18 mouse cellular contexts compared by ENCODE assay signal in the genomic region with DNA sequence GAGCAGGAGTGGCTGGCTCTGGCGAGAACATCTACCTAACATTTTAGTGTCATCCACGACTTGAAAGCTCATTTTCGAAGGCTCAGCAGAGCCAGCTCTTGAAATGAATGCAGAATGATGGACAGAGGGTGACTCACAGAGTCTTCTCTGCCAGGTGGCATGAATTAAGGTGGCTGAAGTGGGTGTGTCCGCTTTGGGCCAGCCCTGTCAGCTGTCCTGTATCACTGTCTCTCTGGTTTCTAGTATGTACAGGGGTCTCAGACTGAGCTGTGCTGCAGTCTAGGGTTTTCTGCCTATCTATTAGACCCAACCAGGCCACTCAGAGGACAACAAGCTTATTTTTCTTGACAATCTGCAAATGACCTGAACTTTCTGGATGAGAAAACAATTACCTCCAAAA.
DNase-seq lines count a peak whose midpoint lies in the region; ATAC-seq and TF ChIP-seq lines count a peak whose summit lies in the region.
"Had no signal": no experiment of that assay in that cellular context is flagged by ENCODE, and none has a peak within 500 bp of the region (broad histone marks: within the 10 kb centered on the region; RNA-seq: fewer than 3 reads in every experiment).

No protein-coding gene starts in this region.

- ATAC-seq in hindbrain, embryonic 14.5 days (ENCODE audit: low FRiP score) = no peak

- no peak overlapping the region for H3K9ac ChIP-seq in hindbrain, embryonic 14.5 days
- H3K9ac ChIP-seq: embryonic facial prominence, embryonic 13.5 days; forebrain, embryonic 12.5 days; heart, embryonic 15.5 days; limb, embryonic 15.5 days; midbrain, embryonic 12.5 days had no signal

- H3K36me3 ChIP-seq in embryonic facial prominence, embryonic 10.5 days (replicated peaks) = no peaks in the 10 kb centered on the region
- no peaks in the 10 kb centered on the region for H3K36me3 ChIP-seq in limb, embryonic 10.5 days
- H3K36me3 ChIP-seq in hindbrain, embryonic 14.5 days (replicated peaks; ENCODE audit: control insufficient read depth, insufficient read depth) = no peaks in the 10 kb centered on the region
- H3K36me3 ChIP-seq: embryonic facial prominence, embryonic 13.5 days; forebrain, embryonic 12.5 days; heart, embryonic 15.5 days; hindbrain, embryonic 10.5 days; limb, embryonic 15.5 days; midbrain, embryonic 12.5 days had no signal

- H3K4me1 ChIP-seq in embryonic facial prominence, embryonic 10.5 days = peaks cover 33% of the 10 kb centered on the region
- H3K4me1 ChIP-seq in limb, embryonic 10.5 days = peaks cover 23% of the 10 kb centered on the region
- 0 out of 2 replicates have a peak, but pooled peaks cover 13% of the 10 kb centered on the region for H3K4me1 ChIP-seq in hindbrain, embryonic 14.5 days (replicated peaks; ENCODE audit: control insufficient read depth, insufficient read depth, low read length)

- no peaks in the 10 kb centered on the region for H3K9me3 ChIP-seq in embryonic facial prominence, embryonic 10.5 days
- H3K9me3 ChIP-seq in limb, embryonic 10.5 days (replicated peaks) = no peaks in the 10 kb centered on the region
- H3K9me3 ChIP-seq in hindbrain, embryonic 14.5 days (ENCODE audit: control insufficient read depth, low read length) = no peaks in the 10 kb centered on the region
- H3K9me3 ChIP-seq: embryonic facial prominence, embryonic 13.5 days; forebrain, embryonic 12.5 days; heart, embryonic 15.5 days; hindbrain, embryonic 10.5 days; limb, embryonic 15.5 days; midbrain, embryonic 12.5 days had no signal

- H3K27me3 ChIP-seq in embryonic facial prominence, embryonic 10.5 days (replicated peaks; ENCODE audit: low read depth, poor library complexity, severe bottlenecking) = no peaks in the 10 kb centered on the region
- H3K27me3 ChIP-seq in limb, embryonic 10.5 days (ENCODE audit: low read depth, poor library complexity, severe bottlenecking) = no peaks in the 10 kb centered on the region
- H3K27me3 ChIP-seq in hindbrain, embryonic 14.5 days (ENCODE audit: control insufficient read depth, insufficient read depth, low read length) = no peaks in the 10 kb centered on the region
- H3K27me3 ChIP-seq: embryonic facial prominence, embryonic 13.5 days; forebrain, embryonic 12.5 days; heart, embryonic 15.5 days; limb, embryonic 15.5 days; midbrain, embryonic 12.5 days had no signal

- no peak overlapping the region for H3K4me3 ChIP-seq in layer of hippocampus, adult 2 months
- no peak overlapping the region for H3K4me3 ChIP-seq in embryonic facial prominence, embryonic 10.5 days
- no peak overlapping the region for H3K4me3 ChIP-seq in limb, embryonic 10.5 days
- H3K4me3 ChIP-seq in hindbrain, embryonic 14.5 days (replicated peaks; ENCODE audit: low read length) = no peak overlapping the region
- H3K4me3 ChIP-seq: embryonic facial prominence, embryonic 13.5 days; forebrain, embryonic 12.5 days; heart, embryonic 15.5 days; hindbrain, embryonic 10.5 days; limb, embryonic 15.5 days; midbrain, embryonic 12.5 days had no signal

- TF ChIP-seq CTCF in layer of hippocampus, adult 2 months (conservative IDR thresholded peaks at IDR 0.05) = no peak

- peak overlapping the region; percentile 53; the same call in 1 of the 2 replicates for H3K27ac ChIP-seq in layer of hippocampus, adult 2 months
- H3K27ac ChIP-seq in embryonic facial prominence, embryonic 10.5 days (replicated peaks) = 0 out of 2 replicates have a peak overlapping the region, but pooled peaks have one; percentile 8
- H3K27ac ChIP-seq in limb, embryonic 10.5 days = peak overlapping the region; percentile 46; the same call in 1 of the 2 replicates
- no peak overlapping the region for H3K27ac ChIP-seq in hindbrain, embryonic 14.5 days
- H3K27ac ChIP-seq: embryonic facial prominence, embryonic 13.5 days; forebrain, embryonic 12.5 days; hindbrain, embryonic 10.5 days; limb, embryonic 15.5 days; midbrain, embryonic 12.5 days had no signal

- H3K4me2 ChIP-seq in hindbrain, embryonic 14.5 days (replicated peaks) = no peak overlapping the region
- H3K4me2 ChIP-seq: embryonic facial prominence, embryonic 13.5 days; forebrain, embryonic 12.5 days; heart, embryonic 15.5 days; limb, embryonic 15.5 days; midbrain, embryonic 12.5 days had no signal

- intact Hi-C loops in heart, postnatal 10 days (cut with DNase I) = no loop called here

- WGBS in embryonic facial prominence, embryonic 10.5 days = 68% methylated on average over 4 of the region's 4 CpGs
- WGBS in limb, embryonic 10.5 days = 75% methylated on average over 4 of the region's 4 CpGs
- 73% methylated on average over 4 of the region's 4 CpGs for WGBS in hindbrain, embryonic 14.5 days

- DNase-seq in layer of hippocampus, adult 2 months (ENCODE audit: low spot score in 2 of 2) = no peak
- DNase-seq in layer of hippocampus, adult 9-11 months = no peak
- DNase-seq in Muller cell, postnatal 12 days (ENCODE audit: inconsistent ontology term) = peak; percentile 85
- no peak for DNase-seq in embryonic facial prominence, embryonic 10.5 days (ENCODE audit: low spot score)
- DNase-seq in limb, embryonic 10.5 days (ENCODE audit: low spot score) = no peak
- DNase-seq in kidney, postnatal 10 days = no peak
- no peak for DNase-seq in heart, postnatal 10 days
- no peak for DNase-seq in hindbrain, embryonic 14.5 days (ENCODE audit: low spot score)
- DNase-seq: adrenal gland, postnatal 10 days; cerebellum, adult 8-10 months; spleen, adult 18-20 months; thymus, postnatal 14 days had no signal
